Mouse (Mus musculus) spleen, postnatal 0 days (tissue): Measurements from ENCODE around the gene Kcnk13. TPM values are rescaled to one million over a fixed set of nuclear protein-coding genes. Genes with fewer than 3 reads are reported as not detected.

Source experiments
- polyA plus RNA-seq: library from polyadenylated mRNA; unstranded; fragments of >200 nt; fragmentation: Nextera tagmentation; extraction: Ambion mirVana; gene quantifications from 2 replicates; pipeline ENCODE4 v1.2.1, GENCODE M21; 2015

Kcnk13 gene
- polyA plus RNA-seq = 0.60 and 0.81 TPM in 2 replicates

DNA sequence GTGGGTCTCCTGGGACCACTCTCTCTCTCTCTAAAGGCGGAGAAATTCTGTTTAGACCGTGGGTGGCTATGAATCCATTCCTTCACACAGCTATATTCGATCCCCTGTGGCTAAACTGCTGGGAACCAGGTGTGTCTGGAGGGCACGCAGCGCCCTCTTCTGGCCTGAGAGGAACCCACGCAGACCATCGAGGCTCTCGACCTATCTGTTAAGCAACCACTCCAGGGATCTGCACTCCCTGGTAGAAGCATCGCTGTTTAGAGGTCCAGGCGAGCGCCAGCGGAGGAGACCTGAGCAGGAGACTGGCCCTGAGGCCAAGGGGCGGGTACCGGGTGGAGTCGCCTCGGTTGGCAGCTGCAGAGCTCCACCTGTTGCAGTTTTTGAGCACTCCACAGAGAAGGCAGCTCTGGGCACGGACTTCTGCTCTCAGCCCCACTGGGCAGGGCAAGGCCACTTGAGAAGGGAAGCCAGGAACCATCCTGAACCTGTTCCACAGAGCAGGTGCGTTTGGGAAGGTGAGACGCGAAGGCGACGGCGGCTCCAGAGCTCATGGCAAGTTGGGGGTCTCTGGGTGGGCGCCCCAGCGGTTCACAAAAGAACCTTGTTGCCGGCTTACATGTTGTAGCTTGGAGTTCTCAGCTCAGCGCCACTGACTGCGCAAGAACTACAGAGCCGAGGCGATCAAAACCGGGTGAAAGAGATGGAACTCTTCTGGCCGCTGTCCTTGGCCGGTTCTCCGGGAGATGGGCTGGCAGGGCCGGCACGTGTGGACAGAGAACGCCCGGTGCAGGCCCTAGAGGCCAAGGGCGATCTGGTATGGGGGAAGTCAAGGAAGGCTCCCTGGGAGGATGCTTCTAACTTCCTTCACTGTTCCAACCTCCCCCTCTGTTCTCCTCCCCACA is at the start of gene Kcnk13:
Kcnk13 (plus strand) TSS at position 199 of the 902 bp plus-strand sequence.

DNA sequence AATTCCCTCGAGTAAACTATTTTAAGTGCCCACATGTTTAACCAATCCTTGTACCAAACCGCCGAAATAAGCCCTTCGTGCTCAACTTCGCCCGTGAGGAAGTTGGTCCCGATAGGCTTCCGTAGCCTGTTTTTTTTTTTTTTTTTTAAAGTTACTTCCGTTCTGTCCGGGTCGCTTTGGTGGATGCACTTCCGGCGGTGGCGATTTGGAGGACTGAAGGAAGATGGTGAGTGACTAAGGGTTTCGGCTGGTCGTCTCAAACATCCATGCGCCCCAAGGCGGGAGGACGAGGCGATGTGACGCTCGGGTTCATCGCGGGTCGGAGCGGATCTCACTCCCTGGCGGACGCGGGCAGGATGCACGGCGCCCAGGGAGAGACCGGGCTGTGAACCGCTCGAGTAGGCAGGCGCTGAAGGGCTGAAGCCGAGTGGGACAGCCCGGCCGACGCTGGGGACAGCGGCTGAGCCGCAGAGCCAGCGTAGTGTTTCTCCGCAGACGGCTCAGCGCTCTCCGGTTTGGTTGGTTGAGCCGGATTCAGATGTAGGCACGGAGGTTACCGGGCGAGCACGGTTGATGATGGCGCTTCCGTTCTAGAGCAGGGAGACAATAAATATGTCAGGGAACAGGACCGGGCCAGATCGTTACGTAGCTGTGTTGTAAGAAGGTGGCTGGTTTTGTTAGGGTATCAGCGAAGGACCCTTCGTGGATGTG is 145.8 kb downstream of the Kcnk13 start, which contains the start of gene Psmc1:
Psmc1 (plus strand) TSS at position 169 of the 711 bp plus-strand sequence.

Other genes starting within 250 kb of the Kcnk13 start
- gene Efcab11, start 80.1 kb upstream of the Kcnk13 start, polyA plus RNA-seq = 6.0 and 7.7 TPM in 2 replicates
- 24.2 and 25.1 TPM in 2 replicates for gene Tdp1, start 80.0 kb upstream of the Kcnk13 start, polyA plus RNA-seq
- 153 and 164 TPM in 2 replicates for gene Psmc1, start 145.7 kb downstream of the Kcnk13 start, polyA plus RNA-seq
- 8.9 and 11.4 TPM in 2 replicates for gene Nrde2, start 195.2 kb downstream of the Kcnk13 start, polyA plus RNA-seq
- gene Calm1, start 234.9 kb downstream of the Kcnk13 start, polyA plus RNA-seq = 816 and 906 TPM in 2 replicates